Mouse (Mus musculus) neural tube, embryonic 11.5 days (tissue): ENCODE measurements around the gene Ankdd1a. TPM values are rescaled to one million over a fixed set of nuclear protein-coding genes. Genes with fewer than 3 reads are reported as not detected.
A peak's percentile ranks its signal among the peaks of the same experiment; 100 is the strongest.

Experiments
- ATAC-seq: fragments of 200-750 bp; cut with Nextera tagmentation; 2 replicates; pipeline ENCODE4 v1.8.0; 2017; ENCODE audit warnings: moderate number of reproducible peaks, mild to moderate bottlenecking, moderate TSS enrichment, moderate library complexity; ENCODE audit not compliant: insufficient read depth, low FRiP score, low TSS enrichment
- DNase-seq: peaks from one replicate; pipeline ENCODE4 v3.0.0-alpha.2; 2015; ENCODE audit warnings: low spot score
- H3K27ac ChIP-seq: fragments of 300-500 bp; sonication (generic); 2 replicates; pipeline ENCODE4 v1.5.1; 2014; ENCODE audit warnings: low read depth, mild to moderate bottlenecking, low read length
- H3K27me3 ChIP-seq: fragments of 300-500 bp; sonication (generic); 2 replicates; pipeline ENCODE4 v1.6.1; 2014; ENCODE audit warnings: mild to moderate bottlenecking, low read length, mixed read lengths; ENCODE audit not compliant: control insufficient read depth, insufficient read depth
- H3K36me3 ChIP-seq: fragments of 300-500 bp; sonication (generic); 2 replicates; pipeline ENCODE4 v1.6.1; 2014; ENCODE audit warnings: mild to moderate bottlenecking, low read length, moderate library complexity, mixed read lengths; ENCODE audit not compliant: control insufficient read depth, insufficient read depth
- H3K4me1 ChIP-seq: fragments of 300-500 bp; sonication (generic); 2 replicates; pipeline ENCODE4 v1.6.1; 2014; ENCODE audit warnings: low read length, mixed read lengths; ENCODE audit not compliant: control insufficient read depth, insufficient read depth
- H3K4me2 ChIP-seq: fragments of 300-500 bp; sonication (generic); 2 replicates; pipeline ENCODE4 v1.6.1; 2014; ENCODE audit warnings: low read depth, mild to moderate bottlenecking, moderate library complexity
- H3K4me3 ChIP-seq: fragments of 300-500 bp; sonication (generic); 2 replicates; pipeline ENCODE4 v1.5.1; 2014; ENCODE audit warnings: low read depth, low read length
- H3K9ac ChIP-seq: fragments of 300-500 bp; sonication (generic); 2 replicates; pipeline ENCODE4 v1.6.1; 2014; ENCODE audit warnings: mild to moderate bottlenecking, low read length
- H3K9me3 ChIP-seq: fragments of 300-500 bp; sonication (generic); 2 replicates; pipeline ENCODE4 v1.6.1; 2016; ENCODE audit warnings: low read length; ENCODE audit not compliant: control insufficient read depth
- WGBS: fragments of 180-500 bp; shearing (Covaris S2); extraction: QIAGEN DNeasy Blood & Tissue Kit; methylation state at CpG from one replicate; pipeline ENCODE4 v1.1.7; 2014; 5-methylcytosine and 5-hydroxymethylcytosine counted together
- polyA plus RNA-seq: library from polyadenylated mRNA; unstranded; fragments of >200 nt; fragmentation: Nextera tagmentation; extraction: Ambion mirVana; gene quantifications from 2 replicates; pipeline ENCODE4 v1.2.1, GENCODE M21; 2014

Gene Ankdd1a
- polyA plus RNA-seq, 1 experiment from 2014 or later = 0.21 TPM

DNA sequence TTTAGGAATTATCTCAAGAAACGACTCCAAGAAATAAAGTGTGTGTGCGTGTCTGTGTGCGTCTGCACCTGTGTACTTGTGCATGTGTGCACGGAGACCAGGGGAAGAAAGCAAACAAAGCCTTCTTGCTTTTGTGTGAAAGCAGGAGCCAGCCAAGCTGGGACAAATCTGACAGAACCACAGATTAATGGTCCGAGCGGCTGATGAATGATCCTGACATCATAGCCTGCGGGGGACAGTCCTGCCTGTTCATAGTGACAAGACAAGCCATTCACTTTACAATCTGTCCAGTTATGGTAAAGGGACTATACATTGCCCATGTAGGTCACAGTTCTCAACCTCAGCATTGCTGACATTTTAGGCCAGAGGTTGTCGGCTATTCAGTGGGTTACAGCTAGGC, 28.3 kb upstream of the Ankdd1a start:
- WGBS = 61% methylated on average over 8 of the region's 8 CpGs
- H3K4me1 ChIP-seq = peaks cover 17% of the 10 kb centered on the region

DNA sequence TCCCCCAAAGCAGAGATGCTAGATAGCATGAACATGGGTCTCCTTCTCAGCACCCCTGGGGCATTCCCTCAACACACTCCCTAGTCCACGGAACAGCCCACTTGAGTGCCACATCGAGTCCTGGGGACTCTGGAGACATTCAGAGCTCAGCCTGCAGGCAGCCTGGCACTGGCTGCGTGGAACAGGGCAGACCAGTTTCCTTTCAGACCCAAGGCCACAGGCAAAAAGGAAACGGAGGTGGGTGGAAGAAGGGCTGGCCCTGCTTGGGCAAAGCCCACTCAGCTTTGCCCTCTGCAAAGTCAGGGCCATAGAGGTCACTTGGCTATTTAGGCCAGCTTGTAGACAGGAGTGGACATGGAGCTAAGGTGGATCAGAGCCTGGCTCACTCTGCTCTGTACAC, 27.9 kb upstream of the Ankdd1a start:
- 72% methylated on average over 4 of the region's 4 CpGs for WGBS
- Histone ChIP-seq H3K27ac (0 out of 2 replicates have a peak overlapping the region, but pooled peaks have one; percentile 29), H3K9me3 (no peaks in the 10 kb centered on the region), H3K36me3 (no peaks in the 10 kb centered on the region), H3K4me1 (peaks cover 17% of the 10 kb centered on the region), H3K9ac (peak overlapping the region; percentile 28; the same call in 1 of the 2 replicates), H3K4me3 (no peak overlapping the region), H3K27me3 (no peaks in the 10 kb centered on the region), H3K4me2 (no peak overlapping the region)
- no peak for ATAC-seq
- DNase-seq = no peak

More for the DNA sequence above, 28.3 kb upstream of the Ankdd1a start:
- Histone ChIP-seq H3K27ac (0 out of 2 replicates have a peak overlapping the region, but pooled peaks have one; percentile 29), H3K4me3 (no peak overlapping the region), H3K9me3 (no peaks in the 10 kb centered on the region), H3K27me3 (no peaks in the 10 kb centered on the region), H3K36me3 (no peaks in the 10 kb centered on the region), H3K9ac (peak overlapping the region; percentile 28; the same call in 1 of the 2 replicates), H3K4me2 (no peak overlapping the region)
- DNase-seq (peak; percentile 10), ATAC-seq (no peak)

DNA sequence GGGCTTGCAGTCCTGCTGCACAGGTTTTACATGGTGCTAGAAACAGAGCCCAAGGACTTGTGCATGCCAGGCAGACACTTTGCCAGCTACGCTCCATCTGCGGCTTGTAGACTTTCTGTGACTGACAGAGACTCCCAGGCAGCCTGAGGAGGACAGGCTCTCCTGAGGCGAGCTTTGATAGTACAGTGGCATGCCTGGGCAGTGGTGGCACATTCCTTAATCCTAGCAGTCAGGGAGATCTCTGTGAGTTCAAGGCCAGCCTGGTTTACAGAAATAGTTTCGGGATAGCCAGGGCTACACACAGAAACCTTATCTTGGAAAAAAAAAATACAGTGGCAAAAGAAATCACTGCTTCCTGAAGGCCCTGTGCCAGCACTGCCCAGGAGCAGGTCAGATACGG, 27.1 kb upstream of the Ankdd1a start:
- H3K9ac ChIP-seq = no peak overlapping the region

DNA sequence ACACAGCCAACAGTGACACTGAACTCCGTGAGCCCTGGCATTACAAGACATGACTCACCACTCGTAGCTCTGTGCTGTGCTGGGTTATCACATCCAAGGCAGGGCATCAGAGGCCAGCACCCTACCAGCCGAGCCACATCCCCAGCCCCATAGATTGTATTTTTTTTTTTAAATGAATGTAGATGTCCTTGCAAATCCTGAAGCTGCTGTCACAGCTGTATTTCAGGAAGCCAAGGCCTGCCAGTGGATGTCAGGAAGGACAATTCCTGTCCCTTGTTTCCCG, 26.4 kb upstream of the Ankdd1a start:
- peak; percentile 7 for DNase-seq
- no peaks in the 10 kb centered on the region for H3K27me3 ChIP-seq
- H3K27ac ChIP-seq = no peak overlapping the region
- H3K9me3 ChIP-seq = no peaks in the 10 kb centered on the region
- 74% methylated on average over 4 of the region's 4 CpGs for WGBS
- no peaks in the 10 kb centered on the region for H3K36me3 ChIP-seq
- no peak overlapping the region for H3K9ac ChIP-seq
- H3K4me2 ChIP-seq = no peak overlapping the region
- H3K4me1 ChIP-seq = peaks cover 17% of the 10 kb centered on the region
- no peak overlapping the region for H3K4me3 ChIP-seq
- ATAC-seq = no peak

More for the DNA sequence above, 27.1 kb upstream of the Ankdd1a start:
- 88% methylated on average over 5 of the region's 5 CpGs for WGBS
- Histone ChIP-seq H3K27ac (no peak overlapping the region), H3K4me1 (peaks cover 17% of the 10 kb centered on the region), H3K4me3 (no peak overlapping the region), H3K27me3 (no peaks in the 10 kb centered on the region), H3K9me3 (no peaks in the 10 kb centered on the region), H3K4me2 (no peak overlapping the region), H3K36me3 (no peaks in the 10 kb centered on the region)
- ATAC-seq (no peak), DNase-seq (peak; percentile 6)

DNA sequence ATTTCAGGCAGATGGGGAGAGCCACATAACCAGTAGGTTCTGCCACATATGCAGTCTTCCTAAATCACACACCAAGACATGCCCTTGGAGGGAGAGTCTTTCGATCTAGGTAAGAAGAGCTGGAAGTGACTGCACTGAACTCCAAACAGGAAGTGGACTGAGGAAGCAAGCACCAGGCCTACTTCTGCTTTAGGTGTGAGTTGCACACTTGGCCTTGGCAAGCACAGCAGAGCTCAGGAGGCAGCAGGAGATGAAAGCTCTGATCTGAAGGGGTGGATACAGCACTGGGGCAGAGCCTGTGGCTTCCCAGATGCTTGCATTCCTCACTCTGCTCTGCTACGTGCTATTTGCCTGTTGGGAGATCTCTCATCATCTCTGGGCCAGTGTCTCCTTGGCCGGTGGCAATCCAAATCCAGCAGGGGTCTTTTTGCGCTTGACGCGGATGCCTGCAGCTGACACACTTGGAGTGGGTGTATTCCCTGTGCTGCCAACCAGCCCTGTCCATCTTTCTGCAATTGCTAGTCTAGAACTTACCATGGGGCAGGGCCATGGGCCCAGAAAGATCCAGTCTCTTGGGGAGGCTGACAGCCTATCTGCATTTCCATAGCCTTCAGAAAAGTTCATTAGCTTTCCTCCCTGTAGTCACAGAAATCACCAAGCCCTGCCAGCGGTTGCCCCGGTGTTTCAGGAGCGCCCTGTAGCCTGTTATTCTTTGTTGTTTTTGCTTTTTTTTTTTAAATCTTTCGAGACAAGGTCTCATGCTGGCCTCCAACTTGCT, 25.8 kb upstream of the Ankdd1a start:
- Histone ChIP-seq H3K4me1 (peaks cover 12% of the 10 kb centered on the region), H3K36me3 (no peaks in the 10 kb centered on the region), H3K9me3 (no peaks in the 10 kb centered on the region), H3K9ac (no peak overlapping the region), H3K27ac (no peak overlapping the region), H3K4me2 (no peak overlapping the region), H3K27me3 (no peaks in the 10 kb centered on the region), H3K4me3 (no peak overlapping the region)
- 75% methylated on average over 10 of the region's 10 CpGs for WGBS
- ATAC-seq (no peak), DNase-seq (peak; percentile 10)

DNA sequence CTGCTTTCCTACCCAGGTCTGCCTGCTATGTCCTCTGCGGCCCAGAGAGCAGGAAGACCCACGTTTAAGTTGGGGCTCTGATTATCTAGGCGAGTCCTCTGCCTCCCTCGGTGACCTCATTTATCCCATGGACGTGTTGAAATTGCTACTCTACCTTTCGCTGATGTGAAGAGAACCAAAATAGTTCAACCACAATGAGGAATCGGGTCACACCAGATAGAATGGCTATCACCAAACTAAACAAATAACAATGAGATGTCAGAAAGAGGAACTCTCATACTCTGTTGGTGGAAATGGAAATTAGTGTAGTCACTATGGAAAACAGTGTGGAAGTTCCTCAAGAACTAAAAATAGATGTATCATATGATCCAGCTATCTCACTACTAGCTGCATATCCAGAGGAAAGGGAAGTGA, 22.1 kb upstream of the Ankdd1a start:
- Histone ChIP-seq H3K36me3 (no peaks in the 10 kb centered on the region), H3K4me1 (no peaks in the 10 kb centered on the region), H3K9me3 (no peaks in the 10 kb centered on the region), H3K4me2 (no peak overlapping the region), H3K27me3 (no peaks in the 10 kb centered on the region), H3K9ac (no peak overlapping the region), H3K4me3 (no peak overlapping the region), H3K27ac (no peak overlapping the region)
- WGBS = 85% methylated on average over 7 of the region's 7 CpGs
- DNase-seq = no peak
- no peak for ATAC-seq

DNA sequence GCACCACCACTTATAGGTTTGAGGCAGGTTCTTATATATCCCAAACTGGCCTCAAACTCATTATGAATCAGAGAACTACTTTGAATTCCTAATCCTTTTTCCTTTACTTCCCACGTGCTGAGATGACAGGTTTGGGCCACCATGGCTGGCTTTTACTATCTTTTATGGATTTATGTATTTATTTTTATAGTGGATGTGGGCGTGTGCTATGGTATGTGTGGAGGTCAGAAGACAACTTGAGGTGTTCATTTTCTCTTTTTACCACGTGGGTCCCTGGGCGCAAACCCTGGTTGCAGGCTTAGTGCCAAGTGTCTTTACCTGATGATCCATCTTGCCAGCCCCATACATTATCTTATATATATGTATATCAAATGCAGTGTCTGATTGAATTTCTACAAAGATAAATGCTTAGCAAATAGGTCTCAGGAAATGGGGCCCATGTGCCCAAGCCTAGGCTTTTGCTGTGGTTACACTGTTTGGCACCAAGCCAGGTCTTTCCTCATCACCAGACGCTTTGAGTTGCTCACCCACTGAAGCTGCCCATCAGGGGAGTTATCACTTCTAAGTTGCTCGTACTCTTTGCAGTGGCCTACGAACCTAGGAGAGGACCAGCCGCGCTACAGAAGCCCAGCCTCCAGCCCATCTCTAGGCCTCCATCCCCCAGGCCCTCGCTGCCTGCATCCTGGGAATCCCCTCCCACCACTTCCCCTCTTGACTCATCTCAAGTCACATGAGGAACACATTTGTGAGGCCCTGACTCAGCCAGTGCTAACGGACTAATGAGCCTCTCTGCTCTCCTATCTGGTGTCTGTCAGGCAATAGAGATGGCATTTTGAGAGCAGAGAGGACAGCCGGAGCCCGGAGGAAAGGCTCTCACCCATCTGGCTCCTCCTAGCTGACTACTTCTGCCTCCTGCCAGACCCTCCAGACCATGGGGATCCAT, 21.4 kb upstream of the Ankdd1a start:
- Histone ChIP-seq H3K4me2 (no peak overlapping the region), H3K27ac (no peak overlapping the region), H3K36me3 (no peaks in the 10 kb centered on the region), H3K9ac (no peak overlapping the region), H3K4me1 (no peaks in the 10 kb centered on the region), H3K9me3 (no peaks in the 10 kb centered on the region), H3K27me3 (no peaks in the 10 kb centered on the region), H3K4me3 (no peak overlapping the region)
- 77% methylated on average over 13 of the region's 13 CpGs for WGBS
- DNase-seq (no peak), ATAC-seq (no peak)

DNA sequence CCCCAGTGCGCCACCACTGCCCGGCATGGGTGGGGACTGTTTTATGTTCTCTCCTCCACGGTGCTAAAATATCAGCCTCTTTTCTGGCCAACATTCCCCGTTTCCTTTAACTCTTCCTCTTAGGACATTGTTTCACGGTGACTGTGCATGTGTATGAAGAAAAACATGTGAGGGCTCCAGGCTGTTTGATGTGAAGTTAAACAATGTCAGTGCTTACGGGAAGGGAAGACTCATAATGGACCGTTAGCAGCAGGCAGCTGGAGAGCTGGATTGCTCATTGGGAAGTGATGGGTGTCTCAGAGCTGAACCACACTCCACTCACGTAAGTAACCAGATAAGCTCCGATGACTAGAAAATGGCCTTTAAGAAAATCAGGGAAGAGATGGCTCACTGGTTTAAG, 19.7 kb upstream of the Ankdd1a start:
- no peaks in the 10 kb centered on the region for H3K36me3 ChIP-seq
- 92% methylated on average over 9 of the region's 9 CpGs for WGBS

More for the DNA sequence above, 19.7 kb upstream of the Ankdd1a start:
- no peak overlapping the region for H3K4me2 ChIP-seq
- no peaks in the 10 kb centered on the region for H3K4me1 ChIP-seq
- no peak for DNase-seq
- H3K9me3 ChIP-seq = no peaks in the 10 kb centered on the region
- no peak overlapping the region for H3K27ac ChIP-seq
- ATAC-seq = no peak
- H3K27me3 ChIP-seq = no peaks in the 10 kb centered on the region
- H3K9ac ChIP-seq = no peak overlapping the region
- H3K4me3 ChIP-seq = no peak overlapping the region
